Mouse (Mus musculus): ENCODE results near the gene Gkn2.

Gene Gkn2

GRCm38 (mm10) chr6:87373057-87373456 is at the start of gene Gkn2:
Gene Gkn2, plus strand, starts transcription at chr6:87373357.
- no peak for DNase-seq (ENCODE audit: low spot score in 2 of 2)

- peak in 1 of 2 experiments; percentile 36 for DNase-seq (ENCODE audit: low spot score in 2 of 2)
Observed at GRCm38 (mm10) chr6:87323381-87323780, 49.8 kb upstream of the Gkn2 start.

GRCm38 (mm10) chr6:87326932-87327331 is 46.2 kb upstream of the Gkn2 start:
- DNase-seq (ENCODE audit: low spot score in 2 of 2), result no peak

GRCm38 (mm10) chr6:87328265-87329173 is 44.6 kb upstream of the Gkn2 start:
- no peak for DNase-seq (ENCODE audit: low spot score in 2 of 2)

- DNase-seq (ENCODE audit: low spot score in 2 of 2), result no peak
Observed at GRCm38 (mm10) chr6:87332380-87332779, 40.8 kb upstream of the Gkn2 start.

- peak in 1 of 2 experiments; percentile 29 for DNase-seq (ENCODE audit: low spot score in 2 of 2)
Observed at GRCm38 (mm10) chr6:87334361-87335090, 38.6 kb upstream of the Gkn2 start.

- DNase-seq (ENCODE audit: low spot score in 2 of 2), result peak in 1 of 2 experiments; percentile 57
Observed at GRCm38 (mm10) chr6:87335091-87335934, 37.8 kb upstream of the Gkn2 start, which contains the start of gene Antxr1. Gene Antxr1, minus strand, starts transcription at chr6:87335821.

GRCm38 (mm10) chr6:87335935-87336295 is 37.2 kb upstream of the Gkn2 start:
- no peak for DNase-seq (ENCODE audit: low spot score in 2 of 2)

- DNase-seq (ENCODE audit: low spot score in 2 of 2), result no peak
Observed at GRCm38 (mm10) chr6:87350829-87351228, 22.3 kb upstream of the Gkn2 start, which contains the start of gene Gkn1. Gene Gkn1, minus strand, starts transcription at chr6:87350942.

GRCm38 (mm10) chr6:87354441-87354840 is 18.7 kb upstream of the Gkn2 start:
- DNase-seq (ENCODE audit: low spot score in 2 of 2), result no peak

GRCm38 (mm10) chr6:87369223-87369622 is 3.9 kb upstream of the Gkn2 start:
- DNase-seq (ENCODE audit: low spot score in 2 of 2), result no peak

- peak in 1 of 2 experiments; percentile 27 for DNase-seq (ENCODE audit: low spot score in 2 of 2)
Observed at GRCm38 (mm10) chr6:87383926-87384691, 11.0 kb downstream of the Gkn2 start.

- DNase-seq (ENCODE audit: low spot score in 2 of 2), result no peak
Observed at GRCm38 (mm10) chr6:87384761-87385160, 11.6 kb downstream of the Gkn2 start.

GRCm38 (mm10) chr6:87386203-87386602 is 13.0 kb downstream of the Gkn2 start:
- peak; percentile 56 to 77 for DNase-seq (ENCODE audit: low spot score in 2 of 2)

- DNase-seq (ENCODE audit: low spot score in 2 of 2), result no peak
Observed at GRCm38 (mm10) chr6:87386681-87387080, 13.5 kb downstream of the Gkn2 start.

GRCm38 (mm10) chr6:87388877-87389276 is 15.7 kb downstream of the Gkn2 start, which contains the start of gene Gkn3:
Gene Gkn3, minus strand, starts transcription at chr6:87388935.
- no peak for DNase-seq (ENCODE audit: low spot score in 2 of 2)

GRCm38 (mm10) chr6:87389455-87389989 is 16.4 kb downstream of the Gkn2 start:
- DNase-seq (ENCODE audit: low spot score in 2 of 2), result no peak

GRCm38 (mm10) chr6:87393466-87394205 is 20.5 kb downstream of the Gkn2 start:
- DNase-seq (ENCODE audit: low spot score in 2 of 2), result no peak

GRCm38 (mm10) chr6:87394783-87395182 is 21.6 kb downstream of the Gkn2 start:
- no peak for DNase-seq (ENCODE audit: low spot score in 2 of 2)

GRCm38 (mm10) chr6:87399137-87399536 is 26.0 kb downstream of the Gkn2 start:
- DNase-seq (ENCODE audit: low spot score in 2 of 2), result peak; percentile 53 to 78

All from cerebellum, postnatal 4 days (tissue).